Mouse (Mus musculus) liver, embryonic 12.5 days (tissue): ENCODE data around the gene Dbnl. TPM values are rescaled to one million over a fixed set of nuclear protein-coding genes. Genes with fewer than 3 reads are reported as not detected.

ENCODE experiments used
- ATAC-seq: fragments of 200-750 bp; cut with Nextera tagmentation; 2 replicates; pipeline ENCODE4 v1.8.0; 2017; ENCODE audit warnings: moderate number of reproducible peaks, mild to moderate bottlenecking, moderate library complexity
- H3K27ac ChIP-seq: fragments of 300-500 bp; sonication (generic); 2 replicates; pipeline ENCODE4 v1.5.1; 2016; ENCODE audit warnings: mild to moderate bottlenecking
- H3K27me3 ChIP-seq: fragments of 300-500 bp; sonication (generic); replicated peaks from 2 replicates; pipeline ENCODE4 v1.6.1; 2016; ENCODE audit warnings: mild to moderate bottlenecking, moderate library complexity
- H3K36me3 ChIP-seq: fragments of 300-500 bp; sonication (generic); 2 replicates; pipeline ENCODE4 v1.6.1; 2016; ENCODE audit warnings: mild to moderate bottlenecking, moderate library complexity
- H3K4me1 ChIP-seq: fragments of 300-500 bp; sonication (generic); 2 replicates; pipeline ENCODE4 v1.6.1; 2016
- H3K4me2 ChIP-seq: fragments of 300-500 bp; sonication (generic); 2 replicates; pipeline ENCODE4 v1.6.1; 2016; ENCODE audit warnings: mild to moderate bottlenecking, moderate library complexity
- H3K4me3 ChIP-seq: fragments of 300-500 bp; sonication (generic); 2 replicates; pipeline ENCODE4 v1.5.1; 2016; ENCODE audit warnings: mild to moderate bottlenecking, moderate library complexity
- H3K9ac ChIP-seq: fragments of 300-500 bp; sonication (generic); 2 replicates; pipeline ENCODE4 v1.6.1; 2016; ENCODE audit warnings: mild to moderate bottlenecking, moderate library complexity
- H3K9me3 ChIP-seq: fragments of 300-500 bp; sonication (generic); replicated peaks from 2 replicates; pipeline ENCODE4 v1.6.1; 2016; ENCODE audit warnings: mild to moderate bottlenecking, moderate library complexity
- WGBS: fragments of 180-500 bp; shearing (Covaris S2); methylation state at CpG from one replicate; pipeline ENCODE4 v1.1.7; 2016; ENCODE audit not compliant: insufficient replicate concordance; 5-methylcytosine and 5-hydroxymethylcytosine counted together
- polyA plus RNA-seq: library from polyadenylated mRNA; unstranded; fragments of >200 nt; fragmentation: Nextera tagmentation; extraction: Ambion mirVana; gene quantifications from 2 replicates; pipeline ENCODE4 v1.2.1, GENCODE M21; 2016

Dbnl gene
- polyA plus RNA-seq, 1 experiment from 2014 or later: 71.6 TPM

DNA sequence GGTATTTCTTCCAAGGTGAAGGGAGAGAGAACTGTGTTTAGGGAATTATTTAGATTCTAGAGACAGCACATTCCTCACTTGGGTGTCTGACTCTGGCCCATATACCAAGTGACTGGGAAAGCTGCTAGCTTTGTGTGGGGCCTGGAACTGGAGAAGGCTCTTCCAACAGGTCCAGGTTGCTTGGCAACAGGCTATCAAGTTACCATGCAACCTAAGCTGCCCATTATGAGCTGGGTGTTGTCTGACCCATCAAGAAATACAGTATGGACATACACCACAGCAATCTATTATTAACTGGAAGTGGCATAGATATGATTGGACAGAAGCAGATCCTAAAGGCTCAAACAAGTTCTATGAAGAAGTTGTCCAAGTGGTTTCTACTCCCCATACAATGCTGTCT lies 37.1 kb downstream of the Dbnl start:
- Histone ChIP-seq H3K4me2 (no peak overlapping the region), H3K27me3 (no peaks in the 10 kb centered on the region), H3K36me3 (peaks cover 26% of the 10 kb centered on the region), H3K4me1 (peaks cover 10% of the 10 kb centered on the region), H3K9me3 (no peaks in the 10 kb centered on the region), H3K27ac (no peak overlapping the region), H3K9ac (no peak overlapping the region), H3K4me3 (no peak overlapping the region)
- ATAC-seq: no peak

DNA sequence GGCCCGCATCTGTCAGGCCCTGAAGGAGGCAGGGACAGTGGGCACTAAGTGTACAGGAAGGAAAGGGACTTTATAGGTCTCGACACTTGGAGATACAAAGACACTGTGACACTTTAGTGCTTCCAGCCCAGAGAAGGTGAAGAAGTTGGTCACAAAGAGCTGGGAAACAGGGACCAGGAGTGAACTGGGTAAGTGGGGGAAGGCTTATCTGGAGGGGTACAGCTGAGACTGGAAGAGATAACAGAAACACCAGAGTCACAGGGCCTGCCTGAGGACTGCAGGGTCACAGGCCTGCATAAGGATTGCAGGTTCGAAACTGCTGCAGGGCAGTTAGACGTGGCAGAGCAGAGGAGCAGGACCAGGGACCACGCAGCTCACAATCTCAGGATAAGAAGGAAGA lies 39.6 kb downstream of the Dbnl start:
- H3K4me1 ChIP-seq: peaks cover 10% of the 10 kb centered on the region
- H3K9me3 ChIP-seq: no peaks in the 10 kb centered on the region
- no peaks in the 10 kb centered on the region for H3K27me3 ChIP-seq
- no peak overlapping the region for H3K4me3 ChIP-seq
- no peak overlapping the region for H3K9ac ChIP-seq
- no peak overlapping the region for H3K27ac ChIP-seq
- H3K36me3 ChIP-seq: peaks cover 39% of the 10 kb centered on the region
- WGBS: 71% methylated on average over 5 of the region's 5 CpGs
- no peak for ATAC-seq
- H3K4me2 ChIP-seq: no peak overlapping the region

DNA sequence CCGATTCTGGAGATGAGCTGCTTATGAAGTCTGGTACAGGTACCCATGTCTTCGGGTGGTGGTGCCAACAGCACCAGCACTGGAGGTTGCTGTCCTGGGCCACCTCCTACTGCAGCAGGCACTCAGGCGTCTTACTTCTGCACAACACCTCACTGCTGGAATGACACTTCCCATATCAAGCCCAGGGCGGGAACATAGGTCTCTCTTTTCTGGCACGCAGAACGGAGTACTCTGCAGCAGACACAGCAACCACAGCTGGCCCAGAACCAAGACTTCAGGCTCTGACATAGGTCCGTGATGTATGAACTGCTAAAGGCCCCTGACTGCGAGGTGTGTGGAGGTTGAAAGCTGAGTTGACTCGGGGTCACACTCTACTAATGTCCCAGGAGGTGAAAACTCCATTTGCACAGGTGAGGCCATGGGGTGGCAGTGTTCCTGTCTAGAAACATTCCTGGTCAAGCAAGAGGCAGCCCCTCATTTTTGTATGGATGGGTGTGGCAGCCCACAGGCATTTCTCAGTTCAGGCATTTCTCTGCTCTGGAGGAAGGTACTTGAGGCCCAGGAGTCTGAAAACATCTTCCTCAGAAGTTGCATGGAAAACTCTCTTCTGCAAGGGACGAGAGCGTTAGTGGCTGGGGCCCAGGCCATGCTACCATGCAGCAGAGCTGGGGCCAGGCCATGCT lies 40.4 kb downstream of the Dbnl start:
- no peaks in the 10 kb centered on the region for H3K9me3 ChIP-seq
- whole genome bisulfite sequencing: 79% methylated on average over 11 of the region's 11 CpGs
- H3K4me2 ChIP-seq: no peak overlapping the region
- H3K27me3 ChIP-seq: no peaks in the 10 kb centered on the region
- no peak overlapping the region for H3K27ac ChIP-seq
- peaks cover 10% of the 10 kb centered on the region for H3K4me1 ChIP-seq
- H3K36me3 ChIP-seq: peaks cover 47% of the 10 kb centered on the region
- no peak overlapping the region for H3K9ac ChIP-seq
- H3K4me3 ChIP-seq: no peak overlapping the region
- no peak for ATAC-seq

DNA sequence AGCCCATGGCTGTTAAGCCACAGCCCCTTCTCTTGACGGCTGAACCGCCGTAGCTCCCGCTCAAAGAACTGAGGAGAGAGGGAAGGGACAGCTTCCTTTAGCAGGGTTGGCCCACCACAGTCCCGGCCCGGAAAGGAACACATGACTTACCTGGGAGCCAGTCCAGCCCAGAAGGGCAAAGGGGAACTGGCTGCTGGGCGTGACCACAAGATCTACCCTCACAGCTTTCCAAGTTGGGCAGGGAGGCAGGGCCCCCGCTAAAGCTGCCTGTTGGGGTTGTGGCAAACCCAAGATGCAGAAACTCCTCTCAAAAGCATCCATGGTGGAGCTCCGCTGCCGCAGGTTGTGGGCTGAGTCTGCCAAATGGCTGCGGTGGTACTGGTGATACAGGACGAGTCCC lies 41.0 kb downstream of the Dbnl start:
- peaks cover 53% of the 10 kb centered on the region for H3K36me3 ChIP-seq
- H3K27me3 ChIP-seq: no peaks in the 10 kb centered on the region
- no peak for ATAC-seq
- 79% methylated on average over 12 of the region's 12 CpGs for WGBS
- peaks cover 10% of the 10 kb centered on the region for H3K4me1 ChIP-seq
- no peak overlapping the region for H3K4me2 ChIP-seq
- no peak overlapping the region for H3K27ac ChIP-seq
- H3K4me3 ChIP-seq: no peak overlapping the region
- no peak overlapping the region for H3K9ac ChIP-seq
- no peaks in the 10 kb centered on the region for H3K9me3 ChIP-seq

DNA sequence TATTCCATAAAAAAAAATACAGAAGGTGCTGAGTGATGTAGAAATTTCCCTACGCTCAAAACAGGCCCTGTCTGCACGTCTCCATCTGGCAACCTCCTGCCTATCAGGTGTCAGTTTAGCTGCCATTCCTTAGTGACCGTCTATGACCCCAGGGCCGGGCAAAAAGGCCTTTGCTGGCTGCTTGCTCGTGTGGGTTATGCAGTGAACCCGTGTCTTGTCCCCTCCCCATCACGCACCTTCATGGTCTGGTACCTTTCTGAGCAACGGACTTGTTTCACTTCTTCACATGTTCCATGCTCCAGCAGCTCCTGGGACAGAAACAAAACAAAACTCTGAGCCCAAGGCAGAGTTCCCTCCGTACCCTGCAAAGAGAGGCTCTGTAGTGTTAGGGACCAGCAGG lies 46.2 kb downstream of the Dbnl start:
- ATAC-seq: no peak
- H3K36me3 ChIP-seq: peaks cover 42% of the 10 kb centered on the region
- peaks cover 17% of the 10 kb centered on the region for H3K4me1 ChIP-seq
- H3K4me2 ChIP-seq: no peak overlapping the region
- WGBS: 78% methylated on average over 9 of the region's 9 CpGs
- H3K27me3 ChIP-seq: no peaks in the 10 kb centered on the region
- H3K27ac ChIP-seq: no peak overlapping the region
- no peak overlapping the region for H3K9ac ChIP-seq
- no peak overlapping the region for H3K4me3 ChIP-seq
- no peaks in the 10 kb centered on the region for H3K9me3 ChIP-seq

DNA sequence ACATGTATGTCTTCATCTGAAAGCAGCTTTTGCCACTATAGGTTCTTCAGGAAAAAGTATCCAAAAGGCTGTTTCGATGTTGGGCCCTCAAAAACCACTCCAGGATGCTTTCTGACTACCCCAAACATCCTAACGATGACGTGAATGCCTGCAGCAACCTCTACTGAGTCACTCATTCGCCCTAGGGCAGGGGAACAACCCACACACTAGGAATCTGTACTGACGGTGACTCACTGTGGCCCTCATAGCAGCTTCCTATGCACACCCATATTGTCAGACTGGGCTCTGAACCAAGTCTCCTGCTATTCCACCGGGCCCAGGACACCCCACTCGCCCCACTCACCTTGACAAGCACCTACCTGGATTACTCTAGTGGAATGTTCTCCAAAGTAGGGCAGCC lies 46.8 kb downstream of the Dbnl start:
- no peak for ATAC-seq
- no peaks in the 10 kb centered on the region for H3K9me3 ChIP-seq
- no peak overlapping the region for H3K4me3 ChIP-seq
- 70% methylated on average over 7 of the region's 7 CpGs for WGBS
- no peaks in the 10 kb centered on the region for H3K27me3 ChIP-seq
- H3K36me3 ChIP-seq: peaks cover 37% of the 10 kb centered on the region
- H3K4me2 ChIP-seq: no peak overlapping the region
- H3K27ac ChIP-seq: no peak overlapping the region
- H3K9ac ChIP-seq: no peak overlapping the region
- peaks cover 13% of the 10 kb centered on the region for H3K4me1 ChIP-seq

DNA sequence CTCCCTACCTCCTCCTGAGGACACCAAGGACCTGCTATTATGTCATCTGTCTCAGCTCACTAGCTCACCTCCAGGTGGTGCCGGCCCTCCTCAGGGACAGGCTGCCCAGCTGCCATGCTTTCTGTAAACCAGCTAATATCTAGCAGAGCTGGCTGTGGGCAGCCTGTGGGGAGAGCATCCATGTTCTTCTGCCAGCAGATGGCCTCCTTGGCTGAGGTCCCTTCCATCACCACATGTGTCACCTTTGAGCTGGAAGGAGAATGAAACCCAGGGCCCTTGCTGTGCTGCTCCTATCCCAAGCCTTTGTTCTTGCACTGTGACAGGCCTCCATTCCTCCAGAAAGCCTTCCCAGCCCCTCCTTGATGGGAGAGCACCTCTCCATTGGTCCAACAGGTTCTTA lies 47.8 kb downstream of the Dbnl start:
- Histone ChIP-seq H3K4me1 (peaks cover 13% of the 10 kb centered on the region), H3K9me3 (no peaks in the 10 kb centered on the region), H3K27ac (no peak overlapping the region), H3K4me2 (no peak overlapping the region), H3K27me3 (no peaks in the 10 kb centered on the region), H3K9ac (no peak overlapping the region), H3K4me3 (no peak overlapping the region), H3K36me3 (peaks cover 31% of the 10 kb centered on the region)
- 84% methylated on average over 1 of the region's 1 CpGs for WGBS
- no peak for ATAC-seq

DNA sequence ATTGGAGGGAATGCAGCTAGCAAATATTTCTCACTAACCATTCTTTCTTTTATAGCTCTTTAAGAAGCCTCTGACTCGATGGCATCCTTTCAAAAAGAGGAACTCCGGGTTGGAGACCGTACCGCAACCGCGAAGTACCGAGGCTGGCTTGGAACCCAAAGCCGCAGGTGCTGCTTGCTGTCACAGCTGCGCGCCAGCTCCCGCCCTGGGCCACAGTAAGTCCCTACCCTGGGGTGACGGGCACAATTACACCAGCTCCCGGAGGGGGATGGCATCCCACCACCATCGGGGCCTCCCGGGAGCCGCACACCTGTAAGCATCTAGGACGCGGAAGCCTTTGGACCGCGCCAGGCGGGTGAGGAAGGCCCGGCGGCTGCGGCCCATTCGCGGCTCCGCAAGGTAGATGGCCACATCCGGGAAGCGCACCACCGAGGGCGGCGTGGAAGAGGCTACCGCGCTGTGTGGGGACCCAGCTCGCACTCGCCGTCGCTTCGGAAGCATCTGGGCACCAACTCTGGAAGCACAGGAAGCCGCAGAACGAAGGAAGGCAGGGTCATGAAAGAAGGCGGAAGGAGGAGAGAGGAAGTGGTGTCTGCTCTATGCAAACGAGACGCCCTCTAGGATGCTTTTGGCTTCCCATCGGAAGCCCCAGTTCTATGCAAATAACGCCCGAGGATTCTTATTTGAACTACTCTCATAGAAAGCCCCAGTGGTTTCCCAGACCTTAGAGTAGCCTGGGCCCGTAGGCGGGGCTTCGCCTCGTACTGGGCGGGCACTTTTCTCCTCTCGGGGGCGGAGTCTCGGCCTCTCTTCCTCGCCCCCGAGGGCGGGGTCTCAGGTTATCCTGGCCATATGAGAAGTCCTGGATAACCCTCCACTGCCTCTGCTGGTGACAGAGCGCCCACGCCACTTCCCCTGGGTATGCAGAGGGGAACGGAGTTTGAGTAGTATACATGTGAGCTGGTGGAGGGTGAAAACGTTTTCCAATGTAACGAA lies 49.3 kb downstream of the Dbnl start, which contains the start of gene Polm:
Gene Polm, minus strand, starts transcription at position 766 of the 996 bp plus-strand sequence.
- Histone ChIP-seq H3K27ac (peak within 1 kb of the TSS; percentile 79), H3K9ac (peak within 1 kb of the TSS; percentile 81), H3K4me1 (peaks cover 13% of the 10 kb centered on the region), H3K4me3 (peak within 1 kb of the TSS; percentile 77), H3K27me3 (no peaks in the 10 kb centered on the region), H3K4me2 (peak within 1 kb of the TSS; percentile 97), H3K9me3 (no peaks in the 10 kb centered on the region), H3K36me3 (peaks cover 26% of the 10 kb centered on the region)
- WGBS: under 1% methylated on average over 63 of the region's 63 CpGs
- ATAC-seq: peak; percentile 97

DNA sequence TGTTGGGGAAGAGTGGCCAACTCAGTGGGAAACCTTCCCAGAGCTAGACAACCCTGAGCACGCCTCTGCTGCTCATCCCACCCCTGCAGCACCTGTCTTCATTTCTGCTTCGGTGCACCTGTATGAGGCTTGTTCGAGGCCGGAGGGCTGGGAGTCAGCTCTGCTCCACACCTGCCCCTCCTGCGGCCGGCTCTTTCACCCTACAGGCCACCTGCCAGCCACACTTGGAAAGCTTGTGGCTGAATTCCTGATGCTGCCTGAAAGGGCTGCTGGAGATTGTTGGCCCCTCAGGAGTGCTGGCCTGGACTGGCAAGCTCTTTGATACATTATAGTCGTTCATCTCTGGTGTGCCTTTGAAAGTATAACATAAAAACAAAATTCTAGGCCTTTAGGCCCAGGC lies 52.1 kb downstream of the Dbnl start:
- Histone ChIP-seq H3K27ac (no peak overlapping the region), H3K4me2 (no peak overlapping the region), H3K36me3 (no peaks in the 10 kb centered on the region), H3K4me1 (peaks cover 13% of the 10 kb centered on the region), H3K9ac (no peak overlapping the region), H3K9me3 (0 out of 2 replicates have a peak, but pooled peaks cover 2% of the 10 kb centered on the region), H3K4me3 (no peak overlapping the region), H3K27me3 (no peaks in the 10 kb centered on the region)
- 77% methylated on average over 7 of the region's 7 CpGs for WGBS
- ATAC-seq: no peak

DNA sequence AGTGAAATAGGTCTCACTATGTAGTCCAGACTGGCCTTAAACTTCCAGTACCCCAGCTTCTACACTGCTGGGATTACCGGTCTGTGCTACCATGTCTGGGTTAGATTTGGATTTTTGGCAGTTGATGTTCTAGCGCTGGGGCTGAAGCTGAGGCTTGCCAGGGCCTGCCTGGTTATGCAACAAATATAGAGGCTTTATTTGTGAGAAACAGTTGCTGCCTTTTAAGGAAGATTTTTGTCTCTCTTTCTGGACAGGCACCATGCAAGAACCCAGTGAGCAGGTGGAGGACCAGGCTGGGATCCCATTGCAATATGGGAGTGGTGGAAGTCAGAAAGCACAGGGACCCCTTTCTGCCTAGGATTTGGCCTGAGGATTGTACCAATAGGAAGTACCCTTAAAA lies 53.5 kb downstream of the Dbnl start:
- Histone ChIP-seq H3K9ac (no peak overlapping the region), H3K27me3 (no peaks in the 10 kb centered on the region), H3K36me3 (no peaks in the 10 kb centered on the region), H3K4me1 (peaks cover 7% of the 10 kb centered on the region), H3K4me3 (no peak overlapping the region), H3K27ac (no peak overlapping the region), H3K4me2 (no peak overlapping the region), H3K9me3 (0 out of 2 replicates have a peak, but pooled peaks cover 2% of the 10 kb centered on the region)
- no peak for ATAC-seq
- 79% methylated on average over 2 of the region's 2 CpGs for WGBS

DNA sequence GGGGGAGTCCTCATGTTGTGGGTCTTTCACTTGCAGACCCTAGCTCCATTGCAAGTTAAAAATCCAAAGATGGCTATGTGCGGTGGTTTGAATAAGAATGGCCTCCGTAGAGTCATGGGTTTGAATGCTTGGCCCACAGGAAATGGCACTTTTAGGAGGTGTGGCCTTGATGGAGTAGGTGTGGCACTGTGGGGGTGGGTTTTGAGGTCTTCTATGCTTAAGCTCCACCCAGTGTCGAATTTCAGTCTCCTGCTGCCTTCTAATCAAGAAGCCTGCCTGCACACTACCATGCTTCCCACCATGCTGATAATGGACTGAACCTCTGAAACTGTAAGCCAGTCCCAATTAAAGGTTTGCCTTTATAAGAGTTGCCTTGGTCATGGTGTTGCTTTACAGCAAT lies 54.8 kb downstream of the Dbnl start:
- 72% methylated on average over 3 of the region's 3 CpGs for WGBS
- H3K36me3 ChIP-seq: no peaks in the 10 kb centered on the region
- no peaks in the 10 kb centered on the region for H3K4me1 ChIP-seq
- no peak overlapping the region for H3K27ac ChIP-seq
- H3K9me3 ChIP-seq: 0 out of 2 replicates have a peak, but pooled peaks cover 2% of the 10 kb centered on the region
- H3K9ac ChIP-seq: no peak overlapping the region
- H3K27me3 ChIP-seq: no peaks in the 10 kb centered on the region
- H3K4me3 ChIP-seq: no peak overlapping the region
- H3K4me2 ChIP-seq: no peak overlapping the region
- no peak for ATAC-seq

DNA sequence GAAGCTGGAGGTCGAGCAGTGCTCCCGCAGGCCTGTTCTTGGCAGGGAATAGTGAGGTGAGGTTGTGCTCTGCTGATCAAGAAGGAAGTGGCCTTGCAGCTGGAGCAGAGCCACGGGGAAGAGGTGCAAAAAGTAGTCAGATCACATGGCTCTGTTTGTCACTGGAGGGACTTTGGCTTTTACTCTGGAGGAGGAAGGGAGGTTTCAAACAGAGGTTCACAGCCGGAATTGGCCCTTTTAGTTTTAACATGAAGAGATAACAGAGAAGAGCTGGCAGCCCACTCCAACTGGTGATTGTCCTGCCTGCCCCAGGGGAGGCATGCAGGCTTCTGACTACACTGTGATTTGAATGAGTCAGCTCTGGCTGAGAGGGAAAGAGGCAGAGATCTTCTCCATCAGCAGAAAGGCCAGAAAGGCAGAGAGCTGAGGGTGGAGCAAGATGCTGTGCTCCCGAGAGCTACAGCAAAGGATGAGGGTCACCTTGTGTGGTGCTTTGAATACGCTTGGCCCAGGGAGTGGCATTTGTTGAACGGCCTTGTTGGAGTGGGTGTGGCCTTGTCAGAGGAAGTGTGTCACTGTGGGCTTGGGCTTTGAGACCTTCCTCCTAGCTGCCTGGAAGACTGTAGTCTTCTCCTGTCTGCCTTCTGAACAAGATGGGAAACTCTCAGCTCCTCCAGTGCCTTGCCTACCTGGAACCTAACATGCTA lies 58.5 kb downstream of the Dbnl start:
- H3K9me3 ChIP-seq: 0 out of 2 replicates have a peak, but pooled peaks cover 2% of the 10 kb centered on the region
- no peaks in the 10 kb centered on the region for H3K36me3 ChIP-seq
- ATAC-seq: no peak
- no peak overlapping the region for H3K27ac ChIP-seq
- H3K4me3 ChIP-seq: no peak overlapping the region
- 0 out of 2 replicates have a peak, but pooled peaks cover 3% of the 10 kb centered on the region for H3K4me1 ChIP-seq
- H3K4me2 ChIP-seq: no peak overlapping the region
- H3K9ac ChIP-seq: no peak overlapping the region
- no peaks in the 10 kb centered on the region for H3K27me3 ChIP-seq
- 47% methylated on average over 7 of the region's 7 CpGs for WGBS
